In genomic region chr4:104011683-104012082, GRCm38 (mm10) we compare ENCODE assay signal across 17 mouse cellular contexts.
DNase-seq lines count a peak whose midpoint lies in the region; ATAC-seq and TF ChIP-seq lines count a peak whose summit lies in the region.
"Had no signal": no experiment of that assay in that cellular context is flagged by ENCODE, and none has a peak within 500 bp of the region (broad histone marks: within the 10 kb centered on the region; RNA-seq: fewer than 3 reads in every experiment).

No protein-coding gene starts in this region.

- no peaks in the 10 kb centered on the region for H3K36me3 ChIP-seq in forebrain, postnatal 0 days (ENCODE audit: insufficient read depth)
- no peaks in the 10 kb centered on the region for H3K36me3 ChIP-seq in forebrain, embryonic 14.5 days (ENCODE audit: control insufficient read depth, insufficient read depth, low read length)
- no peaks in the 10 kb centered on the region for H3K36me3 ChIP-seq in hindbrain, embryonic 15.5 days
- no peaks in the 10 kb centered on the region for H3K36me3 ChIP-seq in hindbrain, embryonic 16.5 days (ENCODE audit: control insufficient read depth, insufficient read depth, low read length)
- no peaks in the 10 kb centered on the region for H3K36me3 ChIP-seq in midbrain, embryonic 14.5 days (ENCODE audit: control insufficient read depth, insufficient read depth, low read length)
- no peaks in the 10 kb centered on the region for H3K36me3 ChIP-seq in midbrain, embryonic 11.5 days (ENCODE audit: control insufficient read depth, insufficient read depth, low read length)
- H3K36me3 ChIP-seq: embryonic facial prominence, embryonic 12.5 days; heart, embryonic 10.5 days had no signal

- peaks cover 18% of the 10 kb centered on the region for H3K4me1 ChIP-seq in forebrain, postnatal 0 days (ENCODE audit: insufficient read depth)
- peaks cover 7% of the 10 kb centered on the region; the same call in 1 of the 2 replicates for H3K4me1 ChIP-seq in forebrain, embryonic 14.5 days (ENCODE audit: control insufficient read depth, insufficient read depth, low read length)
- H3K4me1 ChIP-seq in hindbrain, embryonic 15.5 days (replicated peaks) = peaks cover 26% of the 10 kb centered on the region
- peaks cover 3% of the 10 kb centered on the region for H3K4me1 ChIP-seq in hindbrain, embryonic 16.5 days (ENCODE audit: control insufficient read depth, insufficient read depth, low read depth, low read length)
- H3K4me1 ChIP-seq in midbrain, embryonic 14.5 days (ENCODE audit: control insufficient read depth, insufficient read depth, low read length) = peaks cover 10% of the 10 kb centered on the region; the same call in 1 of the 2 replicates
- H3K4me1 ChIP-seq in midbrain, embryonic 11.5 days (ENCODE audit: control insufficient read depth, insufficient read depth, low read length) = no peaks in the 10 kb centered on the region
- H3K4me1 ChIP-seq: embryonic facial prominence, embryonic 12.5 days; heart, embryonic 10.5 days had no signal

- no peak overlapping the region for H3K4me2 ChIP-seq in forebrain, postnatal 0 days (ENCODE audit: low read depth)
- no peak overlapping the region for H3K4me2 ChIP-seq in forebrain, embryonic 14.5 days (ENCODE audit: low read length)
- no peak overlapping the region for H3K4me2 ChIP-seq in hindbrain, embryonic 15.5 days
- H3K4me2 ChIP-seq in hindbrain, embryonic 16.5 days (ENCODE audit: low read length) = no peak overlapping the region
- no peak overlapping the region for H3K4me2 ChIP-seq in midbrain, embryonic 14.5 days (ENCODE audit: low read length)
- no peak overlapping the region for H3K4me2 ChIP-seq in midbrain, embryonic 11.5 days
- H3K4me2 ChIP-seq: embryonic facial prominence, embryonic 12.5 days had no signal

- no peak overlapping the region for H3K9ac ChIP-seq in forebrain, postnatal 0 days
- no peak overlapping the region for H3K9ac ChIP-seq in forebrain, embryonic 14.5 days (ENCODE audit: low read length)
- no peak overlapping the region for H3K9ac ChIP-seq in hindbrain, embryonic 15.5 days
- no peak overlapping the region for H3K9ac ChIP-seq in hindbrain, embryonic 16.5 days (ENCODE audit: low read depth, low read length)
- no peak overlapping the region for H3K9ac ChIP-seq in midbrain, embryonic 14.5 days (replicated peaks; ENCODE audit: low read length)
- H3K9ac ChIP-seq in midbrain, embryonic 11.5 days (ENCODE audit: low read length) = no peak overlapping the region
- H3K9ac ChIP-seq: embryonic facial prominence, embryonic 12.5 days had no signal

- WGBS in forebrain, postnatal 0 days = 64% methylated on average over 4 of the region's 4 CpGs
- WGBS in forebrain, embryonic 14.5 days = 71% methylated on average over 4 of the region's 4 CpGs
- WGBS in hindbrain, embryonic 15.5 days = 56% methylated on average over 4 of the region's 4 CpGs
- WGBS in hindbrain, embryonic 16.5 days = 57% methylated on average over 4 of the region's 4 CpGs
- 57% methylated on average over 4 of the region's 4 CpGs for WGBS in midbrain, embryonic 14.5 days
- WGBS in midbrain, embryonic 11.5 days = 81% methylated on average over 4 of the region's 4 CpGs

- no peaks in the 10 kb centered on the region for H3K9me3 ChIP-seq in forebrain, postnatal 0 days (ENCODE audit: low read length)
- no peaks in the 10 kb centered on the region for H3K9me3 ChIP-seq in forebrain, embryonic 14.5 days (replicated peaks; ENCODE audit: control insufficient read depth, low read length)
- no peaks in the 10 kb centered on the region for H3K9me3 ChIP-seq in hindbrain, embryonic 15.5 days
- no peaks in the 10 kb centered on the region for H3K9me3 ChIP-seq in hindbrain, embryonic 16.5 days (ENCODE audit: control insufficient read depth, low read length)
- H3K9me3 ChIP-seq in midbrain, embryonic 14.5 days (ENCODE audit: control insufficient read depth, low read length) = no peaks in the 10 kb centered on the region
- no peaks in the 10 kb centered on the region for H3K9me3 ChIP-seq in midbrain, embryonic 11.5 days (ENCODE audit: control insufficient read depth, low read length)
- H3K9me3 ChIP-seq: embryonic facial prominence, embryonic 12.5 days; heart, embryonic 10.5 days had no signal

- peak overlapping the region; percentile 45; the same call in 1 of the 2 replicates for H3K27ac ChIP-seq in forebrain, postnatal 0 days (ENCODE audit: low read depth, low read length)
- H3K27ac ChIP-seq in forebrain, embryonic 14.5 days (ENCODE audit: low read depth, low read length) = no peak overlapping the region
- 0 out of 2 replicates have a peak overlapping the region, but pooled peaks have one; percentile 5 for H3K27ac ChIP-seq in hindbrain, embryonic 15.5 days (replicated peaks)
- H3K27ac ChIP-seq in hindbrain, embryonic 16.5 days (ENCODE audit: low read depth, low read length) = no peak overlapping the region
- H3K27ac ChIP-seq in midbrain, embryonic 14.5 days (replicated peaks; ENCODE audit: low read depth, low read length) = peak overlapping the region; percentile 20; the same call in 1 of the 2 replicates
- no peak overlapping the region for H3K27ac ChIP-seq in midbrain, embryonic 11.5 days (ENCODE audit: low read depth, low read length)
- H3K27ac ChIP-seq: embryonic facial prominence, embryonic 12.5 days; heart, embryonic 10.5 days had no signal

- DNase-seq in forebrain, postnatal 0 days = no peak
- DNase-seq in forebrain, embryonic 14.5 days (ENCODE audit: low spot score) = no peak
- peak; percentile 33 for DNase-seq in midbrain, embryonic 14.5 days
- no peak for DNase-seq in midbrain, embryonic 11.5 days (ENCODE audit: low spot score, missing footprints)
- peak; percentile 30 for DNase-seq in retina, postnatal 1 day
- no peak for DNase-seq in natural killer cell, adult 2 months (ENCODE audit: low spot score in 2 of 2)
- DNase-seq: adrenal gland, postnatal 10 days; cerebellum, adult 11-12 months; cerebellum, adult 9-10 months; cerebellum, postnatal 25 days; gastrocnemius, postnatal 36 days; heart, adult 18-20 months; heart, postnatal 10 days had no signal

- ATAC-seq in forebrain, postnatal 0 days = no peak
- ATAC-seq in forebrain, embryonic 14.5 days = no peak
- ATAC-seq in hindbrain, embryonic 15.5 days (ENCODE audit: low FRiP score, low read depth) = no peak
- ATAC-seq in hindbrain, embryonic 16.5 days = no peak
- ATAC-seq in midbrain, embryonic 14.5 days (ENCODE audit: low FRiP score, low TSS enrichment) = no peak
- no peak for ATAC-seq in midbrain, embryonic 11.5 days (ENCODE audit: low FRiP score)

- no peak for TF ChIP-seq CTCF in forebrain, postnatal 0 days (IDR thresholded peaks at IDR 0.05; ENCODE audit: low read depth)

- H3K27me3 ChIP-seq in forebrain, postnatal 0 days (ENCODE audit: insufficient read depth, low read length) = no peaks in the 10 kb centered on the region
- no peaks in the 10 kb centered on the region for H3K27me3 ChIP-seq in forebrain, embryonic 14.5 days (replicated peaks; ENCODE audit: control insufficient read depth, insufficient read depth, low read length)
- H3K27me3 ChIP-seq in hindbrain, embryonic 15.5 days = no peaks in the 10 kb centered on the region
- no peaks in the 10 kb centered on the region for H3K27me3 ChIP-seq in hindbrain, embryonic 16.5 days (replicated peaks; ENCODE audit: control insufficient read depth, insufficient read depth, low read length)
- no peaks in the 10 kb centered on the region for H3K27me3 ChIP-seq in midbrain, embryonic 14.5 days (ENCODE audit: control insufficient read depth, insufficient read depth, low read length)
- no peaks in the 10 kb centered on the region for H3K27me3 ChIP-seq in midbrain, embryonic 11.5 days (ENCODE audit: control insufficient read depth, insufficient read depth, low read length)
- H3K27me3 ChIP-seq: embryonic facial prominence, embryonic 12.5 days had no signal

- no peak overlapping the region for H3K4me3 ChIP-seq in forebrain, postnatal 0 days (ENCODE audit: low read depth, low read length)
- H3K4me3 ChIP-seq in forebrain, embryonic 14.5 days (ENCODE audit: low read depth, low read length) = no peak overlapping the region
- H3K4me3 ChIP-seq in hindbrain, embryonic 15.5 days = no peak overlapping the region
- no peak overlapping the region for H3K4me3 ChIP-seq in hindbrain, embryonic 16.5 days (ENCODE audit: low read length)
- H3K4me3 ChIP-seq in midbrain, embryonic 14.5 days (replicated peaks; ENCODE audit: low read depth, low read length) = no peak overlapping the region
- no peak overlapping the region for H3K4me3 ChIP-seq in midbrain, embryonic 11.5 days (ENCODE audit: low read depth, low read length)
- H3K4me3 ChIP-seq: embryonic facial prominence, embryonic 12.5 days; heart, embryonic 10.5 days had no signal

Comparison
In these comparisons a context has a peak if more than half of its experiments do, and no peak if none do; other contexts are left out.
1. DNase-seq: peak in midbrain, embryonic 14.5 days (single experiment) and retina, postnatal 1 day (single experiment); none in forebrain, postnatal 0 days (single experiment), forebrain, embryonic 14.5 days (single experiment), midbrain, embryonic 11.5 days (single experiment) and natural killer cell, adult 2 months (0 of 2).
2. H3K27ac ChIP-seq: peak in forebrain, postnatal 0 days (single experiment), hindbrain, embryonic 15.5 days (single experiment) and midbrain, embryonic 14.5 days (single experiment); none in forebrain, embryonic 14.5 days (single experiment), hindbrain, embryonic 16.5 days (single experiment) and midbrain, embryonic 11.5 days (single experiment).